In genomic region chr13:38921306-38921705, GRCm38 (mm10) we compare ENCODE assay signal across 27 mouse cellular contexts.
"Had no signal": no experiment of that assay in that cellular context is flagged by ENCODE, and none has a peak within 500 bp of the region (broad histone marks: within the 10 kb centered on the region; RNA-seq: fewer than 3 reads in every experiment).

No protein-coding gene starts in this region.

- H3K9me3 ChIP-seq: embryonic facial prominence, embryonic 10.5 days; embryonic facial prominence, embryonic 12.5 days; embryonic facial prominence, embryonic 13.5 days; embryonic facial prominence, embryonic 15.5 days; forebrain, embryonic 10.5 days; forebrain, embryonic 12.5 days; forebrain, embryonic 13.5 days; forebrain, embryonic 15.5 days; heart, embryonic 10.5 days had no signal

- H3K9ac ChIP-seq: embryonic facial prominence, embryonic 12.5 days; embryonic facial prominence, embryonic 13.5 days; embryonic facial prominence, embryonic 15.5 days; forebrain, embryonic 12.5 days; forebrain, embryonic 13.5 days; forebrain, embryonic 15.5 days; forebrain, postnatal 0 days had no signal

- DNase-seq: cerebellum, adult 9-10 months; cerebellum, adult 9-11 months; cerebellum, postnatal 10 days; cerebellum, postnatal 14 days; cerebellum, postnatal 25 days; cerebellum, postnatal 36 days; embryo, embryonic 11 days; forebrain, postnatal 0 days; gastrocnemius, adult 2 months; gastrocnemius, postnatal 10 days; gastrocnemius, postnatal 14 days; gastrocnemius, postnatal 36 days; heart, adult 11 months; heart, adult 18-20 months; heart, adult 2 months had no signal

- H3K4me1 ChIP-seq: embryonic facial prominence, embryonic 10.5 days; embryonic facial prominence, embryonic 12.5 days; embryonic facial prominence, embryonic 13.5 days; embryonic facial prominence, embryonic 15.5 days; heart, embryonic 10.5 days had no signal

- H3K27ac ChIP-seq: embryonic facial prominence, embryonic 10.5 days; embryonic facial prominence, embryonic 12.5 days; embryonic facial prominence, embryonic 13.5 days; embryonic facial prominence, embryonic 15.5 days; forebrain, embryonic 10.5 days; forebrain, embryonic 12.5 days; forebrain, embryonic 13.5 days; forebrain, embryonic 15.5 days; gastrocnemius, adult 2 months; heart, adult 2 months; heart, embryonic 10.5 days had no signal

- H3K27me3 ChIP-seq: embryonic facial prominence, embryonic 12.5 days; embryonic facial prominence, embryonic 13.5 days; embryonic facial prominence, embryonic 15.5 days; forebrain, embryonic 12.5 days; forebrain, embryonic 13.5 days; forebrain, embryonic 15.5 days had no signal

- H3K36me3 ChIP-seq: embryonic facial prominence, embryonic 10.5 days; embryonic facial prominence, embryonic 12.5 days; embryonic facial prominence, embryonic 13.5 days; embryonic facial prominence, embryonic 15.5 days; forebrain, embryonic 10.5 days; forebrain, embryonic 12.5 days; forebrain, embryonic 15.5 days; heart, embryonic 10.5 days had no signal

- H3K4me2 ChIP-seq: embryonic facial prominence, embryonic 12.5 days; embryonic facial prominence, embryonic 13.5 days; embryonic facial prominence, embryonic 15.5 days; forebrain, embryonic 12.5 days; forebrain, embryonic 13.5 days; forebrain, embryonic 15.5 days had no signal

- ATAC-seq: forebrain, embryonic 13.5 days; forebrain, embryonic 14.5 days; forebrain, embryonic 15.5 days; forebrain, embryonic 16.5 days; forebrain, postnatal 0 days had no signal

- H3K4me3 ChIP-seq: embryonic facial prominence, embryonic 10.5 days; embryonic facial prominence, embryonic 12.5 days; embryonic facial prominence, embryonic 13.5 days; embryonic facial prominence, embryonic 15.5 days; erythroblast, embryonic 14.5 days; forebrain, embryonic 10.5 days; forebrain, embryonic 12.5 days; forebrain, embryonic 13.5 days; forebrain, embryonic 15.5 days; gastrocnemius, adult 2 months; heart, adult 2 months; heart, embryonic 10.5 days had no signal
